Mouse (Mus musculus) stomach, postnatal 0 days (tissue): ENCODE measurements at regions not wholly inside any gene's neighbourhood (a gene's known extent, or its start where the extent isn't known, plus 50 kb on each side); places are given as distances from the start of the nearest gene placed in this dataset.

ENCODE experiments used
- CTCF ChIP-seq: IDR thresholded peaks from 2 replicates; pipeline ENCODE4 v1.5.1; 2016; ENCODE audit warnings: antibody characterized with exemption, low read depth, mild to moderate bottlenecking, moderate library complexity
- EP300 ChIP-seq: optimal IDR thresholded peaks from 2 replicates; pipeline ENCODE3; 2016; ENCODE audit warnings: antibody characterized with exemption

GRCm38 (mm10) chr9:94441393-94441792 is 96.5 kb downstream of the 1190002N15Rik start:
- TF ChIP-seq CTCF (no peak), EP300 (no peak)
